In genomic region chr9:10532248-10532647, GRCm38 (mm10) we compare ENCODE assay signal across 16 mouse cellular contexts.
A peak's percentile ranks its signal among the peaks of the same experiment; 100 is the strongest.
DNase-seq lines count a peak whose midpoint lies in the region; TF ChIP-seq lines count a peak whose summit lies in the region.
"Had no signal": no experiment of that assay in that cellular context is flagged by ENCODE, and none has a peak within 500 bp of the region (broad histone marks: within the 10 kb centered on the region; RNA-seq: fewer than 3 reads in every experiment).

No protein-coding gene starts in this region.

- H3K27me3 ChIP-seq in MEL (ENCODE audit: control insufficient read depth in 1 of 2, insufficient read depth in 2 of 2, low read length in 2 of 2): no peaks in the 10 kb centered on the region
- H3K27me3 ChIP-seq: CH12.LX had no signal

- TF ChIP-seq RAD21 in MEL (IDR thresholded peaks at IDR 0.05; ENCODE audit: low read depth, low read length): no peak

- DNase-seq in MEL (ENCODE audit: low read depth, low spot score): no peak
- no peak for DNase-seq in kidney, postnatal 4 days
- DNase-seq: adrenal gland, adult 2 months; adrenal gland, adult 8-10 months; adrenal gland, postnatal 10 days; adrenal gland, postnatal 14 days; adrenal gland, postnatal 25 days; adrenal gland, postnatal 36 days; B cell, adult 2 months; cerebellum, adult 11 months; cerebellum, adult 11-12 months; cerebellum, adult 18-20 months; cerebellum, adult 2 months; cerebellum, adult 8-10 months had no signal

- peak; percentile 86 to 95 for TF ChIP-seq EP300 in MEL (IDR thresholded peaks at IDR 0.05; ENCODE audit: low read depth in 1 of 2, low read length in 2 of 2)

- H3K79me2 ChIP-seq in MEL (ENCODE audit: control insufficient read depth, insufficient read depth, low read length, poor library complexity): no peaks in the 10 kb centered on the region

- H3K36me3 ChIP-seq in MEL (ENCODE audit: control insufficient read depth in 1 of 2, insufficient read depth in 2 of 2, low read length in 2 of 2): peaks cover 0 to 43% of the 10 kb centered on the region in 2 experiments; a peak in 2 of 4 replicates
- H3K36me3 ChIP-seq: G1E had no signal

- H3K4me1 ChIP-seq in MEL (ENCODE audit: control insufficient read depth in 1 of 2, insufficient read depth in 2 of 2, low read length in 2 of 2): peaks cover 14 to 38% of the 10 kb centered on the region in 2 experiments

- no peaks in the 10 kb centered on the region; the same call in 1 of the 2 replicates for H3K9me3 ChIP-seq in MEL (replicated peaks; ENCODE audit: insufficient read depth, low read length)
- H3K9me3 ChIP-seq: G1E had no signal

- H3K4me3 ChIP-seq in MEL (ENCODE audit: control insufficient read depth in 1 of 2, insufficient read depth in 1 of 2, low read depth in 2 of 2, low read length in 2 of 2): no peak overlapping the region

- no peak overlapping the region; the same call in 1 of the 2 replicates for H3K27ac ChIP-seq in MEL (ENCODE audit: control insufficient read depth, low read depth, low read length)

- no peak for TF ChIP-seq CTCF in MEL (IDR thresholded peaks at IDR 0.05 in 2 of 3, conservative IDR thresholded peaks at IDR 0.05 in 1 of 3; ENCODE audit: control insufficient read depth in 1 of 3, insufficient read depth in 1 of 3, low read depth in 2 of 3, low read length in 3 of 3, poor library complexity in 1 of 3, severe bottlenecking in 1 of 3)

- H3K9ac ChIP-seq in MEL (ENCODE audit: control insufficient read depth, low read depth, low read length, poor library complexity, severe bottlenecking): no peak overlapping the region

- TF ChIP-seq POLR2A in MEL (IDR thresholded peaks at IDR 0.05; ENCODE audit: control insufficient read depth in 1 of 2, insufficient read depth in 1 of 2, low read depth in 1 of 2, low read length in 2 of 2, poor library complexity in 1 of 2): no peak

TF ChIP-seq in MEL, 35 proteins besides CTCF, POLR2A, EP300 and RAD21:
- no peak; the same call in 1 of the 2 replicates for TF ChIP-seq MXI1 (IDR thresholded peaks at IDR 0.05; ENCODE audit: low read depth, low read length)
- peak; percentile 28; the same call in 1 of the 2 replicates for TF ChIP-seq ETS1 (IDR thresholded peaks at IDR 0.05; ENCODE audit: low read depth, low read length)
- TF ChIP-seq GATA1 (IDR thresholded peaks at IDR 0.05; ENCODE audit: low read depth, low read length): peak; percentile 69
- no peak for TF ChIP-seq JUND (IDR thresholded peaks at IDR 0.05; ENCODE audit: low read depth, low read length)
- peak; percentile 98 for TF ChIP-seq MYB (IDR thresholded peaks at IDR 0.05; ENCODE audit: low read depth, low read length)
- peak; percentile 87 for TF ChIP-seq TCF12 (IDR thresholded peaks at IDR 0.05; ENCODE audit: low read depth, low read length)
- no peak for TF ChIP-seq USF2 (IDR thresholded peaks at IDR 0.05; ENCODE audit: borderline replicate concordance in 1 of 2, insufficient read depth in 1 of 2, low read depth in 1 of 2, low read length in 2 of 2)
- no peak for TF ChIP-seq GABPA (IDR thresholded peaks at IDR 0.05; ENCODE audit: low read depth, low read length)
- no peak for TF ChIP-seq ZMIZ1 (IDR thresholded peaks at IDR 0.05; ENCODE audit: low read depth, low read length)
TF ChIP-seq in MEL: peak in this region for 4.
